Mouse (Mus musculus): Measurements from ENCODE around the gene Abcb6. TPM values are rescaled to one million over a fixed set of nuclear protein-coding genes. Genes with fewer than 3 reads are reported as not detected.

The Abcb6 gene
- total RNA-seq, 4 experiments from 2014 or later: 18.4 to 20.8 (median 19.1) TPM

DNA sequence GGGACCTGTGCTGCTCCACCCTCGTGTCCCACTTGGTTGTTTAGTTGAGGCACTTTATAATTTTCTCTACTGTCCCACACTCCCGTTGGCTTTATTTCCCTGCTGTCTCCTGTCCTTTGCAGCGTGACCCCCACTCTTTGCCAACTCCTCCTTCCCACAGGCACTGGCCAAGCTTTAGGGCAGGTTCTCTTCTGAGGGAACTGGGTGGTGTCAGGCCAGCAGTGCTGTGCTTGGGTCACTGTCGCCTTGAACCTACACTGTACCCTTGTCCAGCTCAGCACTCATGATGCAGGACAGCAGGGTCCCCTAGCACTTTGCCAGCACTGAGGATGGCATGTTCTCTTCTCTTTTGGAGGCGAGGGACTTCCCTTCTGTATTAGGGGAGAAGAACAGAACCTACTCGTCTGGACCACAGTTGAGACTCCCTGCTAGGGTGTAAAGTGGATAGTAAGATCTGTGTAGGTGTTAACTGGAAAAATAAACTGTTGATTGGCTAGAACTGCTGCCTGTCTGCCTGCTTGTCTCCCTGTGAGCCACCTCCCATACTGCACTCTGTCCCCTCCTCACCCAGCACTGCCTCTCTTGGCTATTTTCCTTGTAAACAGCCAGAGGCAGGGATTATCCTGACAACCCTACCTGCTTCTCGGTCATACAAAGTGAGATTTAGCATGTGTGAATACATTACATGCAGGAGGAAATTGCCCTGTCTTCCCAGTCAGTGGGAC lies 32.6 kb downstream of the Abcb6 start:
- DNase-seq (ENCODE audit: low spot score in 2 of 2): no peak

DNA sequence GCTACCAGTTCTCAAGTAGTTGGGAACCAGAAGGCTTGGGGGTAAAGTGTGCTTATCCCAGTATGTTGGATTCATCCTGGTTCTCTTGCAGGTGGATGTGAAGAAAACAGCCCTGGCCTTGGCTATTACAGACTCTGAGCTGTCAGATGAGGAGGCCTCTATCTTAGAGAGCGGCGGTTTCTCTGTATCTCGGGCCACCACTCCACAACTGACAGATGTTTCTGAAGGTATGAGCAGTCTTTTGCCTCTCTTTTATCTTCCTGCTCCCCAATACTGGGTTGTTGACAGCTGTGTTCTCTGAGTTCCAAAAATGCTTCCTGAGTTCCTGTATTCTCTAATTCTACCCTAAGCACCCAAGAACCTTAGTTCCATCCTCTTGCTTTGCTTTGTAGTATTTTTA lies 34.6 kb downstream of the Abcb6 start:
- DNase-seq (ENCODE audit: low spot score in 2 of 2): no peak

DNA sequence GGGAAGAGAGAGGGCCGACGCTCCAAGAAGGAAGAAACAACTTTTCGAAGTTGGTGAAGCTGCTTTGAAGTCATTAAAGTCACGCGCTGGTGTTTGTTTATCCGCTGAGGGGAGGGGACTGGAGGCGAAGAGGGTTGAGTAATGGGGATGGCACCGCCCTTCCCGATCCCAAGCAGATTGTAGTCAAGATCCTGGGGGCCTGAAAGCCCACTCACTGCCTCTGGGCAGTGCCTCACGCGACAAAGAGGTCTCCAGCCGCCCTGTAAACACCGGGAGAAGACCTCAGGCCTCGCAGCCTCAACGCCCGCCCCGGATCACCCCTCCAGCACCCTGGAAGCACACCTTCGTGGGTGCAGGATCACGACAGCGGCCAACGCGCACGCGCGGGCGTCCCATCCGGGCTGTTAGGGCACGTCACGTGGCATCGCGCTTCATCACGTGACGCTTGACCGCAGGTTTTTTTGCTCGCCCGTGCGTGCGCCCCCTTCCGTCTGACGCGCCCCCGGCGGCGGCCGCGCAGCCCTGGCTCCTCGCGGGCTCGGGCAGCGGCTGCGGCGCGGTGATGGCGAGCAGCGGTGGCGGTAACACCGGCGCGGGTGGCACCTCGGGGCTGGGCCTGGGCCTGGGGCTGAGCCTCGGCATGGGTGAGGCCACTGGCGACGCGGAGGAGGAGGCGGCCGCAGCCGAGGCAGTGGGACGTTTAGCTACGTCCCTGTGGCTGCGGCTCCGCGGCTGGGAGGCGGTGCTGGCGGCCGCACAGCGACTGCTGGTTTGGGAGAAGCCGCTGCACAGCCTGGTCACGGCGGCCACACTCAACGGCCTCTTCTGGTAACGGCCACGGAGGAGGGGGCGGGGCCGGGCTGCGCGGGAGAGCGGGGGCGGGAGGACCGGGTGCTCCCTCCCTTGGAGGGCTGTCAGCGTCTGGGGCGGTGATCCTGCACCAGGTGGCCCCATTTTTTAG lies 37.6 kb downstream of the Abcb6 start, which contains the start of the genes Cnppd1 and Retreg2:
Cnppd1 (minus strand) TSS at position 411 of the 961 bp plus-strand sequence.
Retreg2 (plus strand) TSS at position 478 of the 961 bp plus-strand sequence.
- peak; percentile 92 to 96 for DNase-seq (ENCODE audit: low spot score in 2 of 2)

DNA sequence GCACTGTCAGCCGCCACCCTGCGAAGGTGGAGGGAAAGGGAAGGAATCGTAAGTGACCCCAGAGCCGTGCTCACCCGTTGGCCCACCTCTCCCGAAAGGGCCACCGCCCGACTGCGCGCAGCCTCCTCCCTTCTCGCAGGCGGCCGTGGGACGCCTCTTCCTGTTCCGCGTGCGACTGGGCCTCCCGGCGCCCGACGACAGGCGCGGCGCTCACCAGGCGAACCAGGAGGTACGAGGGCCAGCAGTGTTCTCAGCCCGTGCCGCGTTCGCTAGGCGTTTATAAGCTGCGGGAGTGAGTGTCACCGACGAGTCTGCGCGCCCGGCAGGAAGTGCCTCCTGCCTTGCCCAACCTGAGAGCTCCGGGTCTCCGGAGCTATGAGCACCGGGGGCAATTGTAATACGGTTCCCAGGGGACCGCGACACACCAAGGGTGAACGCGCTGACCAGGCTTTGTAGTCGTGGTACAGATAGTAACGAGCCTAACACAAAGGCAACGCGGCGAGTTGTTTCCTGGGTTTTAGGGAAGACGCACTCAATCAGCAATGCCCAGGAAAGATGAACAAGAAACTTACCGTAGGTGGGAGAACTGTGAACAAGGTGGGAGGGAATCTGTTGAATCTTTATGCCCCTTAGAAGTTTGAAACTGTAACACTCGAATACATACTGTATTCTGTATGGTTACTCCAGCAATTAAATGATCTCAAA lies 38.6 kb downstream of the Abcb6 start:
- DNase-seq (ENCODE audit: low spot score in 2 of 2): peak; percentile 36 to 46

DNA sequence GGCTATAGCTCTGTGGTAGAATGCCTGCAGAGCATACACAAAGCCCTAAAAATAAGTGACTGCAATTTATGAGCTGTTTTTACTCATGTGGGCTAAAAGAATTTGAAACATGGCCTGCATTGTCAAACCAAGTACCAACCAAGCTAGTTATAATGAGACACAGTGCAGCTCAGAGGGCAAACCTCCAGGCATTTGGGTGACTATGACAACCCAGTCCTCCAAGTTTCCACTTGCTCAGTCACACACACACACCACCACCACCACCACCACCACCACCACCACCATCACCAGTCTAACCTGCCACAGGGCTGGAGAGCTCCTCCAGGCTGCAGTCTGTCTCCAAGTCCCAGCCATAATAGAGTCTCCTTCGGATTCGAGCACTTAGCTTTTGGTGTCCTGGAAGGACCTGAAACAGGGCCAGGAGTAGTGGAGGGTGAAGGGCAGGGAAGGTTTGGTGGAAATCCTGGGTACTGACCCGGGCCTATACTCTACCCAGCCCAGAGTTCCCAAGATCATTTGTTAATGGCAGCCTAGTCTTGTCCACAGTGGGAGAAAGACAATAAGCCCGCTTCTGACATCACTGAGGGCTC lies 39.5 kb downstream of the Abcb6 start:
- no peak for DNase-seq (ENCODE audit: low spot score in 2 of 2)

DNA sequence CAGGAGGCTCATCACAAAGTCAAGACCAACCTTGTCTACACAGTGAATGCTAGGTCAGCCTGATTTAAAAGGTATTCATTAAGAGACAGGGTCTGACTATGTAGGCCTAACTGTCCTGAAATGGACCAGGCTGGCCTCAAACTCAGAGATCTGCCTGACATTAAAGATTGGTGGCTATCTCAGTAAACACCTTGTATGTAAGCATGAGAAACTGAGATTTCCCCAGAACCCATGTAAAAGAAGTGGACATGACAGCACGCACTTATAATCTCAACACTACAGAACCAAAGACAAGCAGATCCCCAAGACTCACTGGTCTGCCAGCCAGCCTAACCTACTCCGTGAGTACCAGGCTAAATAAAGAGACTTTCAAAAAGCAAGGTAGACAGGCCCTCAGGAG lies 41.7 kb downstream of the Abcb6 start:
- no peak for DNase-seq (ENCODE audit: low spot score in 2 of 2)

DNA sequence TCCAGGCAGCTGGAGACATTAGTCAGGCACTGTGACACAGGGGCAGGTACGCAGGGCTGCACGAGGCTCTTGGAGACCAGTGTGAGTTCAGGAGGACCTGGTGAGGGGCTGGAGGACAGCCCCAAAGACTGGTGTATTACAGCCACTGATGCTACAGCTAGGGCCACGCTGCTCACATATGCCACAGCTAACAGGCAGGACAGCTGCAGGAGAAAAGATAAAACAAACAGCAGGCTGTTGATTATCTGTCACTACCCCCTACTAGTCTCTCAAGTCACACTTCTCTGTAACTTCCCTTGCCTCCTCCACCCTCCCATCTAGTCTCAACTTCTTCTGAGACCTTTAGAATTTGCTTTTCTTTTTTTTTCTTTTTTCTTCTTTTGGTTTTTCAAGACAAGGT lies 43.5 kb downstream of the Abcb6 start:
- no peak for DNase-seq (ENCODE audit: low spot score in 2 of 2)

DNA sequence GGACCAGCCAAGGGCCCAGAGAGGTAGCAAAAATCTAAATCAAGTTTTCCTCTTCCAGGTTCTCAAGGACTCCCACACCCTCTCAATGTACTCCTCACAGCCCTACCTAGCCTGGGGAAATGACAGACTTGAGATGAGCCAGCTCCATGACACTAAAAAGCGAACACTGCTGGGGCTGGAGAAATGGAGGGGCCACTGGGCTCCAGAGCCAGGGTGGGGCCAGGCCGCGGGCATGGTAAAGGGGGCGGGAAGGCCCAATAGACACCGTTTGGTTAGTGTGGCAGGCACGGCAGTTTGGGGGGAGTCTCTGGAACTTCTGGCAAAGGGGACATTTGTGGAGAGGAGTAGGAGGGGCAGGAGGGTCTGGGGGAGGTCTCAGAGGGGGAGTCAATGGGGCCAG lies 43.9 kb downstream of the Abcb6 start:
- no peak for DNase-seq (ENCODE audit: low spot score in 2 of 2)

DNA sequence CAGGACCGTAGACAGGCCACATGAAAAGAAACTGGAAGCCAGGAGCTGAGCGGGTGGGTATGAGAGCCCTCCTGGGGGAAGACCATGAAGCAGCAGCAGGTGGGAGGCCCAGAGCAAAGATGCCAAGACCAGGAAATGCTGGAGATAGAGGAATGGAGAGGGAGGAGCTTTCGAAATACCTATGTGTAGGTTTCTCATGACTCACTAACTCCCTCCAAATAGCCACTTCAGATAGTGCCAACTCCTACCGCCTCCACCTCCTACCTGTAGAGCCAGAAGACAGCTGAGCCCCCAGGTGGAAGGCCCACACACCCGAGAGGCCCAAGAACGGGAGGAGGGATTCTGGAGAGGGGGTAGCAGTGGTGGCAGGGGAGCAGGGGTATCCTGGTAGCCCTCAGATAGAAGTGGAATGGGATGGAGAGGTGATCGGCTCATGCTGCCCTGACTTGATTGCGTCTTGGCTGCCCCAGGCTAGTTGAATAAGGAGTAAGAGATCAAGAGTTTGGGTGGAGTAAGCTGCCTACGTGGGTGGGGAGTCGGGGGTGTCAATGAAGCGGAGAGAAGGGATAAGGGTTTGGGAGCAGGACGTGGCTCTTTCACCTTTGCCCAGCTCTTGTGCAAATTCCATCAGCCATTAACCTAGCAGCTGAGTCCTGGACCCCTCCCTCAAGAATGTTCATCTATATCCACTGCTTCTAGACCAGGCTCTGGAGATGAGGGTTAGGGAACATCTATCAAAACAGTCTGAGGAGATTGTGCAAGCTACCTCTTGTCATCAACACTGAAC lies 46.6 kb downstream of the Abcb6 start, which contains the start of gene Slc23a3:
Slc23a3 (minus strand) TSS at position 470 of the 787 bp plus-strand sequence.
- DNase-seq (ENCODE audit: low spot score in 2 of 2): no peak

DNA sequence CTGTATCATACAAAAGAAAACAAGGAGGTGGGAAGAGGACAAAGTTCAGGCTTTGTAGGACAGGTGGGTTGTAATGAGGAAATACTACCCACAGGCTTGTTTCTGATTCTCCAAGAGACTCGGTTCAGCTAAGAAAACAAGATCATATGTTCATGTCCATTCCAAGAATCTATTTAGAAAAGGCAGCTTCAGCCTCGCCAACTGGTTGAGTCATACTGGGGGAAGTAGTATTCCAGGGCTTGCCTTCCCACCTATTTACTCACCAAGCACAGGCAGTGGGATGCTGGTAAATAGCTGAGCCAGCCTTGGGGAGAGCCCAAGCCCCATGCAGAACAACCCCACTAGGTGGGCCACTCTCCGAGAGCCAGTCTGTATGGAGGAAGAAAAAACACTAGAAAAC lies 51.6 kb downstream of the Abcb6 start:
- DNase-seq (ENCODE audit: low spot score in 2 of 2): no peak

DNA sequence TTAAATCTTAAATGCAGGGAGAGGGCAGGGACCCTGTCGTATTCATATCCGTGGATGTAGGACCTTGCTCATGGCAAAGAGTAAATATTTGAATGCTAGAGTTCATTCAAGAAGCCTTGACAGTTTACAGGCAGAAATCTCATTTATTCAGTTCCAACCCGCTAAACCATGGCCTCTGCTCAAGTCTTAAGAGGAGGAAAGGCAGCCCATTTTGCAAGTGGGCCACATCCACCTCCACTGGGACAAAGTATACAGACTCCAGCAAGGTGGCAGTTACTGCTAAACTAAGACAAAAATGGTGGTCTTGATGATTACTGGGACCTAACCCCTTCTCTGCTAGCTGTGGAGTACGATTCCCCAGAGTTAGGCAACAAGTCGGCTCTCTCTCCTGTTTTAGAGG lies 54.8 kb downstream of the Abcb6 start:
- no peak for DNase-seq (ENCODE audit: low spot score in 2 of 2)

DNA sequence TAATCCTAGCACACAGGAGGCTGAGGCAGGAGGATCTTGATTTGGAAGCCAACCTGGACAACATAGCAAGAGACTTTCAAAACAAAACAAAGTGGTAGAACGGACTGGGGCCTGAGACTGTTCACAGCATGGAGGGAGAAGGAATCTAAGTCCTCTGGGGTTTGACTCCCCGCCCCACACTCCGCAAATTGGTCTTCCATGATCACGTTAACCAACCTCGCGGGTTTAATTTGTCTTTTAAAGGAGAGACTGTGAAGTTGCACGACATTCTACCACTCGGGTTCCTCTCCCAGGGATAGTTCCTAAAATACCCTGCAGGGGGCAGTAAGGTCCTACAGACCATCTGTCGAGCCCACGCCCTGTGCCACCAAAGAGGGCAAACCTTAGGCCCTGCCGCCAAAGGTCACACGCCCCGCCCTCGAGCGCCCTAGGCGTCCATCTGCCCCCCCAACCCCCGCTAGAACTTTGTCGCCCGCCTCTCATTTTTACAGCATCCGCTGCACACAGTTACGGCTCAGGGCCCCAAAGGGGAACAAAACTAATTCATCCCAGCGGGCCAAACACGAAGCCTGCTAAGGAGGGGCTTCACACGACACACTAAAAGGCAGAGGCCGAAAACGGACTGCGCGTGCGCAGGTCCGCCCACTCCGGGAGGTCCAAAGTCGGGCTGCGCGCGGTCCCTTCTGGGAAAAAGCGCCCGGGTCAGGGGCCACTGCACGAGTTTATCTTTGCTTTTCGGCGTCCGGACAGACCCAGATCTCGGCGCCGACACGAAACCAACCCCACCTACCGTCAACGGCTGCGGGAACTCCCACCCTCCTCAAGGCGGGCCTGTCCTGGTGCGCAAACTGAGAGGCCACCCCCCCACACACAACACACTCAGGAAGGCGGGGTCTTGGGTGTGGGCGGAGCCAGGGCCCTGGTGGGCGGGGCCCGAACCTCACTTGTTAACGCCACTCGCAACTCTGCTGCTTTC lies 55.6 kb downstream of the Abcb6 start, which contains the start of gene Nhej1:
Nhej1 (minus strand) TSS at position 855 of the 976 bp plus-strand sequence.
- DNase-seq (ENCODE audit: low spot score in 2 of 2): peak; percentile 92 to 96

DNA sequence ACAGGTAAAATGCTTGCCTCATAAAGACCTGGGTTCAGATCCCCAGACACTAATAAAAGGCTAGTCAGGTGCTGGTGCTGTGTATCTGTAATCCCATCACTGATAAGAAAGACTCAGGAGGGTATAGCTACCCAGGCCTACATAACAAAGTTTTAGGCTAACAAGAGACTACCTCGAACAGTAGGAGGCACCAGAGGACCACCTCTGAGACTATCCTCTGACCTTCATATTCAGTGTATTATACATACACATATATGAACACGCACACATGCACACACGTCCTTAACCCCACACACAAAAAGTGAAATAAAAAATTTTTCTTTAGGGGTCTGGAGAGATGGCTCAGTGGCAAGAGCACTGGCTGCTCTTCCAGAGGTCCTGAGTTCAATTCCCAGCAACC lies 58.0 kb downstream of the Abcb6 start:
- no peak for DNase-seq (ENCODE audit: low spot score in 2 of 2)

Small RNA genes within 50 kb of the gene (microRNA-seq; reads per million reads assigned to microRNA genes)
- gene Gm27943: not detected

Other genes with a start within 250 kb of the Abcb6 start
- not detected for gene Cfap65, start 244.8 kb downstream of the Abcb6 start, total RNA-seq (2022)
- gene Ihh, start 228.7 kb downstream of the Abcb6 start, total RNA-seq (2022): under 1 TPM in 2 of 4 experiments, not detected in 2; 0.16 to 0.19 TPM
- 1 to 10 TPM; 4.3 to 5.7 (median 4.7) TPM for gene Nhej1, start 55.2 kb downstream of the Abcb6 start, total RNA-seq (2022)
- gene Slc23a3, start 46.5 kb downstream of the Abcb6 start, total RNA-seq (2022): under 1 TPM in 2 of 4 experiments, not detected in 2; 0.22 to 0.27 TPM
- gene Cnppd1, start 37.7 kb downstream of the Abcb6 start, total RNA-seq (2022): 10 to 100 TPM; 15.6 to 18.5 (median 15.9) TPM
- 10 to 100 TPM in 1 of 4 experiments, 1 to 10 TPM in 3; 7.6 to 10.3 (median 9.2) TPM for gene Retreg2, start 37.6 kb downstream of the Abcb6 start, total RNA-seq (2022)
- 10 to 100 TPM; 14.1 to 20.1 (median 15.3) TPM for gene Zfand2b, start 11.7 kb downstream of the Abcb6 start, total RNA-seq (2022)
- 1 to 10 TPM; 3.4 to 5.9 (median 4.2) TPM for gene Ankzf1, start 11.8 kb upstream of the Abcb6 start, total RNA-seq (2022)
- gene Atg9a, start 11.8 kb upstream of the Abcb6 start, total RNA-seq (2022): 100 to 1,000 TPM in 3 of 4 experiments, 10 to 100 TPM in 1; 98.1 to 122 (median 111) TPM
- gene Glb1l, start 30.4 kb upstream of the Abcb6 start, total RNA-seq (2022): 1 to 10 TPM in 2 of 4 experiments, under 1 TPM in 2; 0.73 to 2.3 (median 1.3) TPM
- gene Stk16, start 30.4 kb upstream of the Abcb6 start, total RNA-seq (2022): 10 to 100 TPM; 15.2 to 20.5 (median 19.6) TPM
- 1,000 to 10,000 TPM; 1,243 to 1,380 (median 1,348) TPM for gene Tuba4a, start 39.5 kb upstream of the Abcb6 start, total RNA-seq (2022)
- not detected for gene A630095N17Rik, start 51.7 kb upstream of the Abcb6 start, total RNA-seq (2022)
- 10 to 100 TPM; 84.3 to 97.1 (median 85.1) TPM for gene Dnajb2, start 56.0 kb upstream of the Abcb6 start, total RNA-seq (2022)
- under 1 TPM in 3 of 4 experiments, not detected in 1; 0.07 to 0.31 (median 0.08) TPM for gene Ptprn, start 84.1 kb upstream of the Abcb6 start, total RNA-seq (2022)
- not detected for gene Resp18, start 98.0 kb upstream of the Abcb6 start, total RNA-seq (2022)
- 10 to 100 TPM; 38.7 to 46.5 (median 44.1) TPM for gene Dnpep, start 137.6 kb upstream of the Abcb6 start, total RNA-seq (2022)
- gene Des, start 179.9 kb upstream of the Abcb6 start, total RNA-seq (2022): 1,000 to 10,000 TPM; 2,187 to 2,605 (median 2,481) TPM
- gene Speg, start 194.9 kb upstream of the Abcb6 start, total RNA-seq (2022): 100 to 1,000 TPM; 283 to 320 (median 317) TPM